Mouse (Mus musculus) adrenal gland, adult 18-20 months (tissue): ENCODE measurements around the gene Ms4a14. TPM values are rescaled to one million over a fixed set of nuclear protein-coding genes. Genes with fewer than 3 reads are reported as not detected.
"Not testable (repeated sequence)": the region's sequence is repeated elsewhere in the genome, so short reads cannot be mapped to it uniquely, and the experiment has no call there.

Experiments used
- DNase-seq, 2 experiments: peaks; one replicate each; pipeline ENCODE4 v3.0.0; 2021 to 2022; ENCODE audit warnings: low spot score in 2 of 2
- long read RNA-seq, 2 experiments: library from polyadenylated mRNA; stranded (forward); transcript quantifications; one replicate each; pipeline ENCODE4 v2.0.0; 2021
- total RNA-seq, 2 experiments: library from RNA; stranded (reverse); gene quantifications; 1 replicate in 1 of 2; 2 replicates in 1 of 2; pipeline ENCODE4 v1.2.3; 2021

Ms4a14 gene
- total RNA-seq = under 1 TPM; 0.13 to 0.42 TPM
- long read RNA-seq, experiment 1 = 0 reads
- long read RNA-seq, experiment 2 = 0 reads

- no peak for DNase-seq
These were observed at the start of gene Ms4a14 for GRCm38 (mm10) chr19:11314354-11314753. Ms4a14 (minus strand) TSS chr19:11314454.

GRCm38 (mm10) chr19:11362002-11362401 lies 47.7 kb upstream of the Ms4a14 start:
- DNase-seq = no peak

GRCm38 (mm10) chr19:11360106-11360505 lies 45.9 kb upstream of the Ms4a14 start:
- DNase-seq = no peak

GRCm38 (mm10) chr19:11355730-11356129 lies 41.5 kb upstream of the Ms4a14 start:
- no peak for DNase-seq

GRCm38 (mm10) chr19:11351878-11352277 lies 37.6 kb upstream of the Ms4a14 start:
- DNase-seq = no peak

- DNase-seq = no peak
These were observed 35.6 kb upstream of the Ms4a14 start for GRCm38 (mm10) chr19:11349698-11350481.

- no peak for DNase-seq
These were observed 29.7 kb upstream of the Ms4a14 start for GRCm38 (mm10) chr19:11343992-11344391.

- DNase-seq = no peak
These were observed 28.9 kb upstream of the Ms4a14 start for GRCm38 (mm10) chr19:11343147-11343546.

GRCm38 (mm10) chr19:11335932-11336331 lies 21.7 kb upstream of the Ms4a14 start, which contains the start of gene Ms4a7:
Ms4a7 (minus strand) TSS chr19:11336146.
- DNase-seq = no peak

GRCm38 (mm10) chr19:11321123-11321522 lies 6.9 kb upstream of the Ms4a14 start:
- no peak for DNase-seq

GRCm38 (mm10) chr19:11316786-11317185 lies 2.5 kb upstream of the Ms4a14 start:
- no peak for DNase-seq

GRCm38 (mm10) chr19:11308888-11309287 lies 5.4 kb downstream of the Ms4a14 start:
- DNase-seq = no peak

GRCm38 (mm10) chr19:11299529-11299928 lies 14.7 kb downstream of the Ms4a14 start:
- DNase-seq = not testable (repeated sequence)

GRCm38 (mm10) chr19:11298939-11299338 lies 15.3 kb downstream of the Ms4a14 start:
- DNase-seq = no peak

GRCm38 (mm10) chr19:11293616-11294015 lies 20.6 kb downstream of the Ms4a14 start:
- not testable (repeated sequence) for DNase-seq

GRCm38 (mm10) chr19:11292990-11293389 lies 21.3 kb downstream of the Ms4a14 start:
- peak in 1 of 2 experiments; percentile 5 for DNase-seq

GRCm38 (mm10) chr19:11283773-11284172 lies 30.5 kb downstream of the Ms4a14 start, which contains the start of gene Ms4a5:
Ms4a5 (minus strand) TSS chr19:11283873.
- no peak for DNase-seq

- DNase-seq = no peak
These were observed 34.0 kb downstream of the Ms4a14 start for GRCm38 (mm10) chr19:11280223-11280622.

GRCm38 (mm10) chr19:11276431-11276830 lies 37.8 kb downstream of the Ms4a14 start:
- DNase-seq = no peak

GRCm38 (mm10) chr19:11266956-11267355 lies 47.3 kb downstream of the Ms4a14 start:
- DNase-seq = no peak

- DNase-seq = no peak
These were observed 48.0 kb downstream of the Ms4a14 start, which contains the start of gene Ms4a1 for GRCm38 (mm10) chr19:11266052-11266845. Ms4a1 (minus strand) TSS chr19:11266241.
